Mouse (Mus musculus): ENCODE results near the gene Siae. TPM values are rescaled to one million over a fixed set of nuclear protein-coding genes. Genes with fewer than 3 reads are reported as not detected.

The Siae gene
- polyA plus RNA-seq, 1 experiment from 2014 or later: 7.6 TPM

DNA sequence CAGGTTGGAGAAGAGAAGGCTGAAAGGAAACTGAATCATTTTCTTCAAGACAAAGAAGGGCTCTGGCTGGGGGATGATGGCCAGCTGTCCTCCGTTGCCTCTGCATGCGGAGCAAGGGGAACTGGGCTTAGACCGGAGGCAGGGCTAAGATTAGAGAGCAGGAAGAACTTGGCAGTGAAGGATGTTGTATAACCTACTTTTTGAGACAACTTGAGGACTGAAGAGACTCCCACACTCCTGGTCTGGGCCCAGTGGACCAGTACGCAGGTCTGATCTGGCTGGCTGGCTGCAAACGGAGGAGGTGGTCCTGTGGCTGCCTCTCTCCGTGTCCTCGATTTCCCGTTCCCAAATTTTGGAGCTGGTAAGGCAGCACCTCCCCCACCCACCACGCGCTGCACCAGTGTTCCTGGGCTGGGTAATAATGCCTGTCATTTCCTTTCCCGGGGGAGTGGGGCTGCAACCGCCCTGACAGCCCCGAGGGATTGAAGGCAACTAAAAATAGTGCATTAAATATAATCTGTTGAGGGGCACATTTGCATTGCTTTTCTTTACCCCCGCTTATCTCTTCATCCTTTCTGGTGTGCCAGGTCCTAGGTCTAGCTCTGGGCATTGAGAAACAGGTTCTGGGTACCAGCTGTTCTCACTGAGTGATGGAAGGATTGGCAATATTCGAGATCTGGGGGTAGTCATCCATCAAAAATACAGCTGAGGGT, 12.6 kb downstream of the Siae start:
- no peaks in the 10 kb centered on the region for H3K9me3 ChIP-seq
- H3K27me3 ChIP-seq (ENCODE audit: insufficient read depth, poor library complexity, severe bottlenecking): no peaks in the 10 kb centered on the region
- H3K4me1 ChIP-seq: peaks cover 34% of the 10 kb centered on the region
- 25% methylated on average over 15 of the region's 15 CpGs for WGBS
- peak overlapping the region; percentile 19 for H3K4me3 ChIP-seq
- no peaks in the 10 kb centered on the region for H3K36me3 ChIP-seq
- no peak for DNase-seq (ENCODE audit: low spot score)
- no peak overlapping the region for H3K27ac ChIP-seq

DNA sequence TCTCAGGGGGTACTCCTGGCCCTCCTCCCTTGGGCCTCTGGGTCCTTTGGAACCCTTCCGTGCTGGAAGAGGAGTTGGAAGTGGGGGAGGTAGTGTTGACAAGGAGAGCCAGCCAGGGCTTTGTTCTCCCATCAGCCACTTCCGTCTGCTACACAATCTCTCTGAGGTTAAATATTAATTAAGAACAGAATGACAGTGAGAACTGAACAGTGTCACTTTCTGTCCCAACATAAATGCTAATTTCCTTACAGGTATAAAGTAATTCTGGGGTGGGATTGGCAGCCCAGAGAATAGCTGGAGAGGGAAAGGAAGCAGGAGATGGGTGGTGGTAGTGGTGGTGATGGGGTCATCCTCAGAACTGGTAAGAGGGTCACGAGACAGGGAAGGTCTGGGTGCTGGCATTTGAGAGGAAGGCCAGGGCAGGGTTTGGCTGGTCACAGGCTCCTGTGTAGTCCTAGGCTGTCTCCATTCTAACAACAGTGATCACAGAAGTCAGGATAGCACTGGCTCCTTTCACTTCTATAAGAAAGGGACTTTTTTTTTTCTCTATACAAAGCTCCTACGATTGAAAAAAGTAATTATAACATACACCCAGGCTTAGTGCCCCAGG, 13.2 kb downstream of the Siae start:
- no peaks in the 10 kb centered on the region for H3K9me3 ChIP-seq
- peaks cover 37% of the 10 kb centered on the region for H3K4me1 ChIP-seq
- no peak overlapping the region for H3K4me3 ChIP-seq
- H3K27me3 ChIP-seq (ENCODE audit: insufficient read depth, poor library complexity, severe bottlenecking): no peaks in the 10 kb centered on the region
- no peak for DNase-seq (ENCODE audit: low spot score)
- 39% methylated on average over 4 of the region's 4 CpGs for WGBS
- H3K27ac ChIP-seq: no peak overlapping the region
- H3K36me3 ChIP-seq: no peaks in the 10 kb centered on the region

DNA sequence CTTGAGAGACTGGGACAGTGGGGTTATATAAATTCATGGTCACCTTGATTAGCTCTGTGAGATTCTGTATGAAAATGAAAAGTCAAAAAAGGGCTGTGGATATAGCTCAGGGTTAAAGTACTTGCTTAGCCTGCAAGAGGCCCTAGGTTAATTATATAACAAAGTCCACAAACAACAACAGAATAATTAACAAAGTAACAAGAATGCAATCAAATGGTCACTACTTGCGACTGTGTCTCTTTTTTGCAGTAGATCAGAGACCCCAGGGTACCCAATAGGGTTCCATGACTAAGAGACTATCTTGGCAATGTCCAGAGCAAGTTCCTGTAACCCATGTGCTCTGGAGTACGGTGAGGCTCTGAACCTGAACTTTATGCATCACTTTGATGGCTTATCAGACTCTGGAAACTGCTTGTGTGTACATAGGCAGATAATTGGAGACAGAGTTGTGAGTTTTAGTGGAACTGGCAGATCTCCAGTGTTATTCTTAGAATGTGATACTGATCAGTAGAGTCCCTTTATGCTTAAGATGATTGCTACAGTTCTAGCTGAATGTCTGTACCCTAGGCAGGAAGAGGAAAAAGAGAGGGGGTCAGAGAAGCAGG, 13.8 kb downstream of the Siae start:
- Histone ChIP-seq H3K27me3 (ENCODE audit: insufficient read depth, poor library complexity, severe bottlenecking) (no peaks in the 10 kb centered on the region), H3K27ac (no peak overlapping the region), H3K9me3 (no peaks in the 10 kb centered on the region), H3K36me3 (no peaks in the 10 kb centered on the region), H3K4me3 (no peak overlapping the region), H3K4me1 (peaks cover 37% of the 10 kb centered on the region)
- 60% methylated on average over 2 of the region's 2 CpGs for WGBS
- no peak for DNase-seq (ENCODE audit: low spot score)

DNA sequence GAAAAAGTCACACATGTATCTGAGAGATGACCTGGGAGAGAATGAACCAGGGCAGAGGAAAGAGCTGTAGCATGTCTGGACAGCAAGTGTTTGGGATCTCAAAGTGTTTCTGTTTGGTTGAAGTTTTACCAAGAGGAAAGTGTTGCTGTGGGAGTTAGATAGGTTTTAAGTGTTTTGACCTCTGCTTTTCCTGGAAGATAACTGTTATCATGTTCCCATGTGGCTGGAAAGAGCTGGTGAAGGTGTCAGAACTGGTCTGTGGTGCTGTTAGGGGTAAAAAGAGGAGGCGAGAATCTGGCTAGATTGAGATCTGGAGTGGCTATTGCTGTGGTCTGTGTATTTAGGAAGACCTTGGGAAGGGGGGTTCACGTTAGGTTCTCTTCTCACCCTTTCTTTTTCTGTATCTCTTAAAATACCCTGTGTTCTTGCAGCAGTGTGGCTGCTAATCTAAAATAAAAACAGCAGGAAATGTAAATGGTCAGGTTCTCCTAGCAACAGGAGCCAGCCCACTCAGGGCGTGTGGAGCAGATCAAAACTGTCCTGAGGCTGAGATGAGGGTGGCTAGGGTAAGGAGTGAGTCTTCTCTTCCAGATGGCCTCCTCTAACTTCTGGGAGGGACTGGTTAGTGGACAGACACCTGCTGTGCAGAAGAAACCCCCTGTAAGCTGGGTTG, 16.8 kb downstream of the Siae start:
- Histone ChIP-seq H3K4me1 (peaks cover 42% of the 10 kb centered on the region), H3K9me3 (no peaks in the 10 kb centered on the region), H3K27me3 (ENCODE audit: insufficient read depth, poor library complexity, severe bottlenecking) (peaks cover 4% of the 10 kb centered on the region), H3K4me3 (no peak overlapping the region), H3K27ac (peak overlapping the region; percentile 62), H3K36me3 (no peaks in the 10 kb centered on the region)
- WGBS: 11% methylated on average over 3 of the region's 3 CpGs
- no peak for DNase-seq (ENCODE audit: low spot score)

DNA sequence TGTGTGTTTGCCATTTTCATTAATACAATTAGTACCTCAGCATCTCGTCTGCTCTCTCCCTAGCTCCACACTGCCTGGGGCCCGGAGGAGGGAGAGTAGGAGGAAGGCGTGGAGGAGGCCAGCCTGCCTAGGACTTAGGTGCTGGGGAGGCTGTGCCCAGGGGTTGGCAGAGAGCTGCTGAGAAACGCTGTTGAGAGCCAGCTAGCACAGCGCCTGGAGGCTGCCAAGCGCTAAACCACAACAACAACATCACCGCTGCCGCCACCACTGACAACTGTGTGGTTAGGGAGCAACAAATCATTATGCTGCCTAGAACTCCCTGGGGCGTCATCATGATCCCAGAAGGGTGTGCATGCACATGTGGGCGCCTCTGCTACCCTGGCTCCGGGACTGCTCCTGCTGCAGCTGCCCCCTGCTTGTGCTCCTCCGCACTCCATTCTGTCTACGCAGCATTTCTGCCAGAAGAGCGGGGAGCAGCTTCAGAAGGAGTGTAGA, 21.0 kb downstream of the Siae start:
- Histone ChIP-seq H3K9me3 (no peaks in the 10 kb centered on the region), H3K4me1 (peaks cover 22% of the 10 kb centered on the region), H3K4me3 (peak overlapping the region; percentile 31; the same call in 1 of the 2 replicates), H3K36me3 (no peaks in the 10 kb centered on the region), H3K27ac (no peak overlapping the region), H3K27me3 (ENCODE audit: insufficient read depth, poor library complexity, severe bottlenecking) (peaks cover 4% of the 10 kb centered on the region)
- WGBS: 28% methylated on average over 14 of the region's 14 CpGs
- no peak for DNase-seq (ENCODE audit: low spot score)

DNA sequence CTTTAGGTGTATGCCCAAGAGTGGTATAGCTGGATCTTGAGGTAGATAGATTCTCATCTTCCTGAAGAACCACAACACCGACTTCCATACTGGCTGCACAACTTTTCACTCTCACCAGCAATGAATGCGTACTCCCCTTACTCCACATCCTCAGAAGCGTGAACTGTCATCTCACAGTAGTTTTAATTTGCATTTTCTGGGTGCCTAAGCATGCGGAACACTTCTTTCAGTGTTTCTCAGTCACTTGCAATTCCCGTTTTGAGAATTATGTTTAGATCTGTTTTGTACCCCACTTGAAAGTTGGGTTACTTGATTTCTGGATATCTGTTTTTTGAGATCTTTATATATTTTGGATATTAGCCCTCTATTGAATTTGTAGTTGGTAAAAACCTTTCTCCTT, 28.1 kb downstream of the Siae start:
- H3K4me3 ChIP-seq: no peak overlapping the region
- WGBS: 81% methylated on average over 5 of the region's 5 CpGs
- peaks cover 3% of the 10 kb centered on the region; the same call in 1 of the 2 replicates for H3K9me3 ChIP-seq
- no peak overlapping the region for H3K27ac ChIP-seq
- DNase-seq (ENCODE audit: low spot score): no peak
- no peaks in the 10 kb centered on the region for H3K27me3 ChIP-seq (ENCODE audit: insufficient read depth, poor library complexity, severe bottlenecking)
- H3K4me1 ChIP-seq: no peaks in the 10 kb centered on the region
- no peaks in the 10 kb centered on the region for H3K36me3 ChIP-seq

DNA sequence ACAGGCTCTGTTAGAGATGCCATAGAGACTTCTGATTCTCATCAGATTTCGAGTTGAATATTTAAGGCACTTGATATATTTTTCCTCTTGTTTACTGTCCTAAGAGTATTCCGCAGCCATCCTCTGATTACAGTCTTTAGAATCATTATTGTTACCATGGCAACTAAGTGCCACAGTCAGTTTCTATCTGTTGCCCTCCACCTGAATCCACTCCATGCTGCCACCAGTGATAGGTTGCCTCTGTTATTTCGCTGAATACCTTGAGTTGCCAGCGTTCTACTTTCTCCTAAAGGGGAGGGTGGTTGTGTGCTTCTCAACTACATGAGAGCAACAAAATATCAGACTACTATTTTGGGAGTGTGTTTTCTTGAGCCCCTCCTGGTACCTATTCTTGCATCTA, 31.2 kb downstream of the Siae start:
- WGBS: 75% methylated on average over 4 of the region's 4 CpGs
- no peak overlapping the region for H3K27ac ChIP-seq
- DNase-seq (ENCODE audit: low spot score): no peak
- peaks cover 3% of the 10 kb centered on the region; the same call in 1 of the 2 replicates for H3K9me3 ChIP-seq
- no peaks in the 10 kb centered on the region for H3K27me3 ChIP-seq (ENCODE audit: insufficient read depth, poor library complexity, severe bottlenecking)
- H3K36me3 ChIP-seq: no peaks in the 10 kb centered on the region
- no peaks in the 10 kb centered on the region for H3K4me1 ChIP-seq
- H3K4me3 ChIP-seq: no peak overlapping the region

DNA sequence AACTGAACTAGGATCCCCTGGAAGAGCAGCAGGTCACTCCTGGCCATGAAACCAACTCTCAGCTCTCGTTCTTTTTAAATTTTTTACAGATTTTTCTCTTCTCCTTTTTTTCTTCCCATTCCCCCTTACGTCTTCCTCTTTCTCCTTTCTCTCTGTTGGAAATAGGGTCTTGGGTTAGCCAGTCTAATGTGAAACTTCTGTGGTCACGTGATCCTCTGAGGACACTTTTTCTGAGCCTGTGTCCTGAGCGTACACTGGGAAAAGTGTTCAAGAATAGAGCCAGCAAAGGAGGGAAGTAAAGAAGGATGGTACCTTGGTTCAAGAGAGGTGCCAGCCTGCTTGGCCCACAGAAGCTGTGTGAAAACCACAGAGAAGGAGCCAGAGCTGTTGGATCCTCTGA, 34.9 kb downstream of the Siae start:
- H3K4me3 ChIP-seq: no peak overlapping the region
- H3K9me3 ChIP-seq: peaks cover 3% of the 10 kb centered on the region; the same call in 1 of the 2 replicates
- no peaks in the 10 kb centered on the region for H3K27me3 ChIP-seq (ENCODE audit: insufficient read depth, poor library complexity, severe bottlenecking)
- no peaks in the 10 kb centered on the region for H3K36me3 ChIP-seq
- no peak for DNase-seq (ENCODE audit: low spot score)
- no peak overlapping the region for H3K27ac ChIP-seq
- 92% methylated on average over 4 of the region's 4 CpGs for WGBS
- peaks cover 7% of the 10 kb centered on the region; the same call in 1 of the 2 replicates for H3K4me1 ChIP-seq

DNA sequence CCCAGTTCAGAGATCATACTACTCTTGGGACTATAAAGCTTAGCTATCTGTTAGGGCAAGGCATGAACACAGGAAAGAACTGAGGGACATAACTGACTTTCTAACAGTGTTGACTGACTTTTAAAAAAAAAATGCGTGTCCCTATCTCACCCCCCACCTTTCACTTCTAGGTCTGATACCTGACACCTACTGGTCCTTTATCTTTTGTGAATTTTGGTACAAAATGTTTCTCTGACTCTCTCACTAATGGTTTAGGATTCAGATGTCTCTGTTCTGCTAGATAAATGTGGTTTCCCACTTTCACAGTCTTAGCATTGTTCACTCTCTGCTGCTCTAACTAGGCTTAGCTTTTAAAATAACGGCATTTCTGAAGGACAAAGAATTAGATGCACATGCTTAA, 36.5 kb downstream of the Siae start:
- Histone ChIP-seq H3K36me3 (no peaks in the 10 kb centered on the region), H3K9me3 (peaks cover 3% of the 10 kb centered on the region; the same call in 1 of the 2 replicates), H3K4me1 (peaks cover 7% of the 10 kb centered on the region; the same call in 1 of the 2 replicates), H3K27ac (no peak overlapping the region), H3K4me3 (no peak overlapping the region), H3K27me3 (ENCODE audit: insufficient read depth, poor library complexity, severe bottlenecking) (no peaks in the 10 kb centered on the region)
- DNase-seq (ENCODE audit: low spot score): no peak
- 70% methylated on average over 2 of the region's 2 CpGs for WGBS

DNA sequence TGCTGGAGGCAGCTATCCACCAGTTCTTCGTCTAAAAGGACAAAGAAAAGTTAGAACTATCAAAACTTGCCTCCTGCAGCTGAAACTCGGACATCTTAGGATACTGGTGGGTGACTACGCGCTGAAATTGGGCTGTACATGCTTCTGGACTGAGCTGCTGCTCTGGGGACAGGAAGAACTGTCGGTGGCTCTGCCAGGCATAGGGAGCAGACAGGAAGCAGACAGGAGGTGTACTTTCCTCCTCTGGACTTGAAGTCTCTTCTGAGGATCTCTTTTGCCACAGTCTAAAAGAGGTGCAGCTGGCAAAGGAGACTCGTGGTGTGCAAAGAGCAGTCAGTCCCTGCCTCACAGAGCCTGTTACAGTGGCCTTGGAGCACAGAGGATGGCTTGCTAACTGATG, 37.1 kb downstream of the Siae start:
- Histone ChIP-seq H3K27me3 (ENCODE audit: insufficient read depth, poor library complexity, severe bottlenecking) (no peaks in the 10 kb centered on the region), H3K4me1 (peaks cover 7% of the 10 kb centered on the region; the same call in 1 of the 2 replicates), H3K36me3 (no peaks in the 10 kb centered on the region), H3K9me3 (peaks cover 3% of the 10 kb centered on the region; the same call in 1 of the 2 replicates), H3K4me3 (no peak overlapping the region), H3K27ac (peak overlapping the region; percentile 10; the same call in 1 of the 2 replicates)
- WGBS: 55% methylated on average over 6 of the region's 6 CpGs
- DNase-seq (ENCODE audit: low spot score): no peak

DNA sequence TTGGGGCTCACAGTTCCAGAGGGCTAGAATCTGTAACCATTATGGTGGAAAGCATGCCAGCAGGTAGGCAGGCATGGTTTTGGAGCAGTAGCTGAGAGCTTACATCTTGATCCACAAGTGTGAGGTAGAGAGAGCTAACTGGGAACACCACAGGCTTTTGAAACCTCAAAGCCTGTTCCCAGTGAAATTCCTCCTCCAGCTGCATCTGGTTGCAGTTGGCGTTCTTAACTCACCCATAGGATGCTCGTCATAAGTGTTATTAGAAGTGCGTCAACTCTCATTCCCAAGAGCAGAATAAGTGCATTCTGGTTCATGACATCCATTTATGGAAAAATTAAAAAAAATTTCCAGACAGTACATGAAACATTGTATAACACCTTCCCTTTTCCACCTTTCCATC, 38.2 kb downstream of the Siae start:
- Histone ChIP-seq H3K4me1 (peaks cover 7% of the 10 kb centered on the region; the same call in 1 of the 2 replicates), H3K36me3 (no peaks in the 10 kb centered on the region), H3K27ac (no peak overlapping the region), H3K9me3 (no peaks in the 10 kb centered on the region), H3K27me3 (ENCODE audit: insufficient read depth, poor library complexity, severe bottlenecking) (no peaks in the 10 kb centered on the region), H3K4me3 (no peak overlapping the region)
- no peak for DNase-seq (ENCODE audit: low spot score)
- WGBS: 85% methylated on average over 3 of the region's 3 CpGs

DNA sequence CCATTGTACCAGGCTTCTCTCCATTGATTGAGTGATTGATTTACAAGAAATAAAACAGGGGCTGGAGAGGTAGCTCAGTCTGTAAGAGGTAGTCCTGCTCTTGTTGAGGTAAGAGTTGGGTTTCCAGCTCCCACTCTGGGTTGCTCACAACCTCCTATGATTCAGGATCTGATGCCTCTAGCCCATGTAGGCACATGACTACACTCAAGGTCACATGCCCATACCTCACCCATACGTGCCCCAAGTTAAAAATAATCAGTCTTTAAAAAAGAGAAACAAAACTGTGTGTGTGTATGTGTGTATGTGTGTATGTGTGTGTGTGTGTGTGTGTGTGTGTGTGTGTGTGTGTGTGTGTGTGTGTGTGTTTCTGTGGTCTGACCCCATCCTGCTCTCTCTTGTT, 40.1 kb downstream of the Siae start:
- Histone ChIP-seq H3K9me3 (no peaks in the 10 kb centered on the region), H3K4me3 (no peak overlapping the region), H3K27ac (no peak overlapping the region), H3K27me3 (ENCODE audit: insufficient read depth, poor library complexity, severe bottlenecking) (no peaks in the 10 kb centered on the region), H3K36me3 (no peaks in the 10 kb centered on the region), H3K4me1 (peaks cover 7% of the 10 kb centered on the region; the same call in 1 of the 2 replicates)
- WGBS: 81% methylated on average over 1 of the region's 1 CpGs
- no peak for DNase-seq (ENCODE audit: low spot score)

DNA sequence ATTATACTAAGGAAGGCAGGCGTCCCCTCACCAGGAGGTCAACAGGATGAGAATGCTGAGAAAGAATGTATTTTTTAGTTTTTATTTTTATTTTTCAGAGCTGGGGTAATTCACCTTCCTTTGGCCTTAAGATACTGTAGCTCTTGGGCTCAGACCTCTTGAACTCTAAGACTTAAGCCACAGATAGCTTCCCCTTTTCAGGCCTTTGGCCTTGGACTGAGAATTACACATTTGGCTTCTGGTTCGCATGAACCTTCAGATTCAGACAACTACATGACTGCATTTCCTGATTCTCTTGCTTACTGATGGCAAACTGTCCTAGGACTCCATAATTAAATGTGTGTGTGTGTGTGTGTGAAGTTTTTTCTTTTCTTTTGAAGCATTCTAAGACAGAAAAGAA, 43.1 kb downstream of the Siae start:
- no peak overlapping the region for H3K27ac ChIP-seq
- no peaks in the 10 kb centered on the region for H3K27me3 ChIP-seq (ENCODE audit: insufficient read depth, poor library complexity, severe bottlenecking)
- H3K4me1 ChIP-seq: no peaks in the 10 kb centered on the region
- 90% methylated on average over 2 of the region's 2 CpGs for WGBS
- H3K36me3 ChIP-seq: no peaks in the 10 kb centered on the region
- DNase-seq (ENCODE audit: low spot score): no peak
- no peak overlapping the region for H3K4me3 ChIP-seq
- no peaks in the 10 kb centered on the region for H3K9me3 ChIP-seq

Data from heart, embryonic 10.5 days (tissue).